Mouse (Mus musculus): ENCODE data around the gene Srsf6.

- TF ChIP-seq POLR2A (IDR thresholded peaks at IDR 0.05; ENCODE audit: extremely low read depth, insufficient read depth, low read length) (no peak), CTCF (IDR thresholded peaks at IDR 0.05; ENCODE audit: extremely low read depth, insufficient read depth, low read length) (no peak)
Observed at GRCm38 (mm10) chr2:162947736-162948135, 16.4 kb downstream of the Srsf6 start.
